In the genomic region with DNA sequence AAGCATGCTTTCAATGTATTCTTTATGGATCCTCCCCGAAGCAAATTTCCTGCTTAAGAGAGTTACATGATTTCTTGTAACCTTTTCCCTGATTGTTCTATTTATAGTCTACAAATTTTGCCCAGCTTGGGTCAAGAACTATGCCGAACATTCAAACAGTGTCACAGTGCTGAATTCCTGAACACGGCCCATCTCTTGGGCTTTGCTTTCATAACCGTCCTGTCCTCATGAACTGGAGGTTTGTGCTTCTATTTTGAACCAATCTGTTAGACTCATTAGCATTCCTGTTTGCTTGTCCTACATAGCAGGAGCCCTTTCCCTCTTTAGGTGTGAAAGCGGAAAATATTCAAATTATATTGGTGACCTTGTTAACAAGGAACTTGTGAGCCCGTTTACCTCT, we compare ENCODE assay signal across 18 mouse cellular contexts.
DNase-seq lines count a peak whose midpoint lies in the region; ATAC-seq and TF ChIP-seq lines count a peak whose summit lies in the region.
"Had no signal": no experiment of that assay in that cellular context is flagged by ENCODE, and none has a peak within 500 bp of the region (broad histone marks: within the 10 kb centered on the region; RNA-seq: fewer than 3 reads in every experiment).

No protein-coding gene starts in this region.

- TF ChIP-seq EP300 in heart, postnatal 0 days (IDR thresholded peaks at IDR 0.05; ENCODE audit: low read depth), result 0 out of 2 replicates have a peak, but pooled peaks have one; percentile 41

- no peak overlapping the region for H3K9ac ChIP-seq in heart, postnatal 0 days (replicated peaks; ENCODE audit: low read depth, low read length)
- H3K9ac ChIP-seq: embryonic facial prominence, embryonic 12.5 days; forebrain, embryonic 13.5 days; forebrain, postnatal 0 days; heart, embryonic 15.5 days; hindbrain, embryonic 13.5 days; intestine, embryonic 15.5 days; kidney, embryonic 15.5 days had no signal

- no peak overlapping the region for H3K4me2 ChIP-seq in heart, postnatal 0 days (ENCODE audit: low read depth, low read length)
- H3K4me2 ChIP-seq: embryonic facial prominence, embryonic 12.5 days; forebrain, embryonic 13.5 days; heart, embryonic 15.5 days; hindbrain, embryonic 13.5 days; intestine, embryonic 15.5 days; kidney, embryonic 15.5 days had no signal

- H3K27ac ChIP-seq in heart, postnatal 0 days (ENCODE audit: low read depth), result no peak overlapping the region
- H3K27ac ChIP-seq: embryonic facial prominence, embryonic 12.5 days; forebrain, embryonic 13.5 days; heart, embryonic 15.5 days; hindbrain, embryonic 13.5 days; intestine, embryonic 15.5 days; kidney, embryonic 15.5 days had no signal

- H3K36me3 ChIP-seq in heart, postnatal 0 days (replicated peaks; ENCODE audit: control insufficient read depth, insufficient read depth, low read length), result no peaks in the 10 kb centered on the region
- H3K36me3 ChIP-seq: embryonic facial prominence, embryonic 12.5 days; heart, embryonic 15.5 days; hindbrain, embryonic 13.5 days; intestine, embryonic 15.5 days; kidney, embryonic 15.5 days had no signal

- no peaks in the 10 kb centered on the region for H3K9me3 ChIP-seq in heart, postnatal 0 days (replicated peaks; ENCODE audit: control insufficient read depth, low read length)
- H3K9me3 ChIP-seq: embryonic facial prominence, embryonic 12.5 days; forebrain, embryonic 13.5 days; heart, embryonic 15.5 days; hindbrain, embryonic 13.5 days; intestine, embryonic 15.5 days; kidney, embryonic 15.5 days had no signal

- DNase-seq in heart, adult 11 months, result peak; percentile 91
- DNase-seq in heart, postnatal 36 days, result no peak
- DNase-seq in heart, postnatal 0 days (ENCODE audit: low spot score), result no peak
- DNase-seq in heart, postnatal 4 days, result no peak
- peak; percentile 58 for DNase-seq in adipocyte (ENCODE audit: low spot score)
- DNase-seq: adrenal gland, postnatal 25 days; cerebellum, adult 8-10 months; cerebellum, postnatal 25 days; forebrain, postnatal 0 days; gastrocnemius, postnatal 36 days; kidney, adult 18-20 months had no signal

- 0 out of 2 replicates have a peak, but pooled peaks cover 4% of the 10 kb centered on the region for H3K4me1 ChIP-seq in heart, postnatal 0 days (ENCODE audit: control insufficient read depth, insufficient read depth)
- H3K4me1 ChIP-seq: embryonic facial prominence, embryonic 12.5 days; heart, embryonic 15.5 days; intestine, embryonic 15.5 days; kidney, embryonic 15.5 days had no signal

- H3K27me3 ChIP-seq in heart, postnatal 0 days (ENCODE audit: control insufficient read depth, insufficient read depth, low read length), result no peaks in the 10 kb centered on the region
- H3K27me3 ChIP-seq: embryonic facial prominence, embryonic 12.5 days; forebrain, embryonic 13.5 days; heart, embryonic 15.5 days; hindbrain, embryonic 13.5 days; intestine, embryonic 15.5 days; kidney, embryonic 15.5 days had no signal

- intact Hi-C loops in heart, postnatal 36 days (cut with DNase I), result no loop called here

- WGBS in heart, postnatal 0 days, result 38% methylated on average over 6 of the region's 6 CpGs

- no peak overlapping the region for H3K4me3 ChIP-seq in heart, postnatal 0 days (ENCODE audit: low read depth, low read length)
- H3K4me3 ChIP-seq: embryonic facial prominence, embryonic 12.5 days; forebrain, embryonic 13.5 days; heart, embryonic 15.5 days; hindbrain, embryonic 13.5 days; intestine, embryonic 15.5 days; kidney, embryonic 15.5 days had no signal

- 0 out of 2 replicates have a peak, but pooled peaks have one; percentile 41 for ATAC-seq in heart, postnatal 0 days (ENCODE audit: insufficient read depth, low read depth)
- no peak for ATAC-seq in erythroblast, adult 5-6 weeks (replicated peaks; ENCODE audit: low FRiP score, poor library complexity, severe bottlenecking)
- ATAC-seq: forebrain, embryonic 13.5 days; forebrain, postnatal 0 days; intestine, embryonic 15.5 days had no signal

- TF ChIP-seq CTCF in heart, postnatal 0 days (IDR thresholded peaks at IDR 0.05; ENCODE audit: low read depth), result no peak

Comparison
In these comparisons a context has a peak if more than half of its experiments do, and no peak if none do; other contexts are left out.
1. DNase-seq: peak in heart, adult 11 months (single experiment) and adipocyte (single experiment); none in heart, postnatal 36 days (0 of 2), heart, postnatal 0 days (single experiment) and heart, postnatal 4 days (single experiment).